Mouse (Mus musculus): ENCODE measurements around the gene Gm16253.

GRCm38 (mm10) chr3:96557694-96558093 lies 19.1 kb upstream of the Gm16253 start, which contains the start of gene Txnip:
- TF ChIP-seq EP300 (IDR thresholded peaks at IDR 0.05; ENCODE audit: insufficient read depth, low read depth, low read length) (peak; percentile 100), CTCF (IDR thresholded peaks at IDR 0.05) (peak; percentile 64)
